Mouse (Mus musculus): ENCODE results near the gene Itpr1. TPM values are rescaled to one million over a fixed set of nuclear protein-coding genes. Genes with fewer than 3 reads are reported as not detected.

The Itpr1 gene
- polyA plus RNA-seq (2014; fragmentation: Nextera tagmentation; extraction: Ambion mirVana), result 15.7 and 17.0 TPM in 2 replicates

DNA sequence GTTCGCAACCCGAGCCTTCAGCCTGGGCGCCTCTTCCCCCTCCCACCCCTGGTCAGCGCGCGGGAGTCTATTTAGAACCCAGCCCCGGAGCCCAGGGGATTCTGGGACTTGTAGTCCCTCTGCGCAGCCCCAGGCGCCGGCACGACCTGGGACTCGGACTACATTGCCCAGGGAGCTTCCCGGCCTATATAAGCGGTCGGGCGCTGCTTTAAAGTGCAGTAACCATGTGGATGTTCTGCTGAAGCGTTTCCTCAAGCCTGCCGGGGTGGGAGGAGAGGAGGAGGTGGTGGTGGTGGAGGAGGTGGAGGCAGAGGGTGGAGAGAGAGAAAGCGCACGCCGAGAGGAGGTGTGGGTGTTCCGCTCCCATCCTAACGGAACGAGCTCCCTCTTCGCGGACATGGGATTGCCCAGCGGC lies at the start of gene Itpr1:
Itpr1 (plus strand) TSS at position 216 of the 415 bp plus-strand sequence.
- Histone ChIP-seq H3K9me3 (ENCODE audit: low read depth, low read length) (no peaks in the 10 kb centered on the region), H3K36me3 (ENCODE audit: insufficient read depth) (no peaks in the 10 kb centered on the region), H3K4me3 (ENCODE audit: low read depth, low read length) (peak within 1 kb of the TSS; percentile 72), H3K27ac (ENCODE audit: low read depth) (peak within 1 kb of the TSS; percentile 34; the same call in 1 of the 2 replicates), H3K27me3 (ENCODE audit: insufficient read depth, low read length) (no peaks in the 10 kb centered on the region), H3K9ac (peak within 1 kb of the TSS; percentile 60), H3K4me1 (ENCODE audit: insufficient read depth) (peaks cover 14% of the 10 kb centered on the region; the same call in 1 of the 2 replicates), H3K4me2 (peak within 1 kb of the TSS; percentile 75)
- peak; percentile 99 for ATAC-seq (ENCODE audit: insufficient read depth)
- no peak for TF ChIP-seq CTCF (IDR thresholded peaks at IDR 0.05; ENCODE audit: low read depth)
- peak; percentile 99 for DNase-seq
- WGBS, result under 1% methylated on average over 27 of the region's 27 CpGs

DNA sequence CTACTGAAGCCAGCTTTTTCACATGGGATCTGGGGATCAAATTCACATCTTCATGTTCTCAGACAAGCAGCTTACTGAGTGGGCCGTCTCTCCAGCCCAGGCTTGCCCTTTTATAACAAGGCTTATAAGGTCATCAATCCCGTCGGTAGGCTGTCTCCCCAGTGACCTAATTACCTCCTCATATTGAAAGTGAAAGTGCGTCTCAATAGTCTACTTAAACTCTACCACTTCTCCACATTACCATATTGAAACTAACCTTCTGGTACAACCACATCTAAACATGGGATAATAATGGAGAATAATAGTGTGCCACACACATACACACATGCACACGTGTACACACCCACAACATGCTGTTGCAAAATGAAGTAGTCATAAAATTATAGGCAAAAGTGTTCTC lies 48.0 kb upstream of the Itpr1 start:
- H3K27me3 ChIP-seq (ENCODE audit: insufficient read depth, low read length), result no peaks in the 10 kb centered on the region
- H3K9me3 ChIP-seq (ENCODE audit: low read depth, low read length), result no peaks in the 10 kb centered on the region
- H3K9ac ChIP-seq, result no peak overlapping the region
- WGBS, result 82% methylated on average over 5 of the region's 5 CpGs
- H3K4me1 ChIP-seq (ENCODE audit: insufficient read depth), result no peaks in the 10 kb centered on the region
- H3K36me3 ChIP-seq (ENCODE audit: insufficient read depth), result no peaks in the 10 kb centered on the region
- TF ChIP-seq CTCF (IDR thresholded peaks at IDR 0.05; ENCODE audit: low read depth), result no peak
- ATAC-seq (ENCODE audit: insufficient read depth) (no peak), DNase-seq (no peak)
- no peak overlapping the region for H3K27ac ChIP-seq (ENCODE audit: low read depth)
- H3K4me3 ChIP-seq (ENCODE audit: low read depth, low read length), result no peak overlapping the region
- no peak overlapping the region for H3K4me2 ChIP-seq

DNA sequence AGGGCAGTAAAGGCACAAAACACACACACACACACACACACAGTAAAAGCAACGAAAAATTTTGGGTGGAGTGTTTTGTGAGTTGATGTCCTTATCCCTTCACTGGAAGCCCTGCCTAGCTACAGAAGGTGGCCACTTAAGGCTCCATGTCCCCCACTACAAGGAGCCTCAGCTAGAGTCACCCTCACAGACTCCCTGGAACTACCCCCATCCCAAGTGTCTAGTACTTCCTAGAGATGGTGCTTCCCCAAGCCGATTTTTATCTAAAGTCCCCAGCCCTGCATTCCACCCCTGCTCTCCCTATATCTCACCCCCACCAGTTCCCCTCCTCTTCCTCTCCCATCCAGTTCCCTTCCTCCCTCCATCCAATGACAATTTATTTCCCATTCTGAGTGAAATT lies 47.3 kb upstream of the Itpr1 start:
- no peak overlapping the region for H3K27ac ChIP-seq (ENCODE audit: low read depth)
- H3K9me3 ChIP-seq (ENCODE audit: low read depth, low read length), result no peaks in the 10 kb centered on the region
- no peak overlapping the region for H3K4me3 ChIP-seq (ENCODE audit: low read depth, low read length)
- no peak for TF ChIP-seq CTCF (IDR thresholded peaks at IDR 0.05; ENCODE audit: low read depth)
- no peak overlapping the region for H3K9ac ChIP-seq
- H3K36me3 ChIP-seq (ENCODE audit: insufficient read depth), result no peaks in the 10 kb centered on the region
- H3K4me1 ChIP-seq (ENCODE audit: insufficient read depth), result no peaks in the 10 kb centered on the region
- no peaks in the 10 kb centered on the region for H3K27me3 ChIP-seq (ENCODE audit: insufficient read depth, low read length)
- ATAC-seq (ENCODE audit: insufficient read depth) (no peak), DNase-seq (no peak)
- WGBS, result 75% methylated on average over 2 of the region's 2 CpGs
- no peak overlapping the region for H3K4me2 ChIP-seq

DNA sequence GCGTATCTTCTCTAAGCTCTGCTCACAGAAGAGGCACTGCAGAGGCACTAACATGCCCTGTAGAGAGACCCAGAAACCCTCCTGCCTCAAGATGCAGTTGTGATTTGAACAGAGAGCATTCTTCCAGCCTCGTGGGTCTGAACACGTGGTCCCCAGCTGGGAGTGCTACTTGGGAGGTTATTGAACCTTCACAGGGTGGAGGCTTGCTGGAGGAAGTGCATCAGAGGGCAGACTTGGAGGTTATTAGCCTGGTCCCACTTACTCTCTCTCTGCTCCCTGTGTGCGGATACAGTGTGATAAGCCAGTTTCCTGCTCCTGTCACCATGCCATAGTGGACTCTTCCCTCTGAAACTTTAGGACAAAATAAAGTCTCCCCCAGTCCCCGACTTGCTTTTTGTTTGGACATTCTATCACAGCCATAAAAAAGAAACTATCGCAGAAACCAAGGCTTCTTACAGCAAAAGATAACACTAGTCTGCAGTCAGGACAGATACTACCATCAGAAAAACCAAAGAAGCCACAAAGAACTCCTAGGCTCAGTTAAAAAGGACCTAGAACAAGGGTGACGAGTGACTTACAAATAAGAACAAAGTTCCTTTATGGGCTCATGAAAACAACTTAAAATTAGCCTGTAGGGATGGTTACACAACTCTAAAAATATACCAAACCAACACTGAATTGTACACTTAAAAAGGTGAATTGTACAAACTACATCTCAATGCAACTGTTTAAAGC lies 44.8 kb upstream of the Itpr1 start:
- H3K4me3 ChIP-seq (ENCODE audit: low read depth, low read length), result no peak overlapping the region
- H3K4me1 ChIP-seq (ENCODE audit: insufficient read depth), result no peaks in the 10 kb centered on the region
- H3K9ac ChIP-seq, result no peak overlapping the region
- no peaks in the 10 kb centered on the region for H3K27me3 ChIP-seq (ENCODE audit: insufficient read depth, low read length)
- H3K4me2 ChIP-seq, result no peak overlapping the region
- no peaks in the 10 kb centered on the region for H3K9me3 ChIP-seq (ENCODE audit: low read depth, low read length)
- H3K27ac ChIP-seq (ENCODE audit: low read depth), result no peak overlapping the region
- DNase-seq (no peak), ATAC-seq (ENCODE audit: insufficient read depth) (no peak)
- TF ChIP-seq CTCF (IDR thresholded peaks at IDR 0.05; ENCODE audit: low read depth), result no peak
- H3K36me3 ChIP-seq (ENCODE audit: insufficient read depth), result peaks cover 8% of the 10 kb centered on the region; the same call in 1 of the 2 replicates
- WGBS, result 71% methylated on average over 7 of the region's 7 CpGs

DNA sequence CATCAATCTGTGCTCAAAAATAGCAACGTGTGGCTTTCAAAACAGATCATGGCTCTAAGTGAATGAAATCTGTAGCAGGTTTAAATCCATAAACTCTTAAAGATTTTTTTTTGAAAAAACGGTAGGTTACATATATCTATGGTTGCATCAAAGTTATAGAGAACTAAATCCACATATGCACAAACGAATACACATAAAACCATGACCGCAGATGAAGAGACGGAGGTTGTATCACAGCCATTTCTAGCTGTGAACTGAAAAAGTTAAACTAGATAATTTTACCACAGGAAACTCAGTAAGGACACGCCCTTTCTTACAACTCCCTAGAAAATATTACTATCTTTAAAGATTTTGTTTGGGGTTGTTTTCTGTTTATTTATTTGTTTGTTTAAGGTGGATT lies 44.2 kb upstream of the Itpr1 start:
- H3K36me3 ChIP-seq (ENCODE audit: insufficient read depth), result peaks cover 11% of the 10 kb centered on the region; the same call in 1 of the 2 replicates
- DNase-seq (no peak), ATAC-seq (ENCODE audit: insufficient read depth) (no peak)
- WGBS, result 85% methylated on average over 6 of the region's 6 CpGs
- no peaks in the 10 kb centered on the region for H3K9me3 ChIP-seq (ENCODE audit: low read depth, low read length)
- no peak overlapping the region for H3K27ac ChIP-seq (ENCODE audit: low read depth)
- no peak for TF ChIP-seq CTCF (IDR thresholded peaks at IDR 0.05; ENCODE audit: low read depth)
- no peaks in the 10 kb centered on the region for H3K27me3 ChIP-seq (ENCODE audit: insufficient read depth, low read length)
- no peak overlapping the region for H3K4me2 ChIP-seq
- H3K4me3 ChIP-seq (ENCODE audit: low read depth, low read length), result no peak overlapping the region
- no peaks in the 10 kb centered on the region for H3K4me1 ChIP-seq (ENCODE audit: insufficient read depth)
- H3K9ac ChIP-seq, result no peak overlapping the region

DNA sequence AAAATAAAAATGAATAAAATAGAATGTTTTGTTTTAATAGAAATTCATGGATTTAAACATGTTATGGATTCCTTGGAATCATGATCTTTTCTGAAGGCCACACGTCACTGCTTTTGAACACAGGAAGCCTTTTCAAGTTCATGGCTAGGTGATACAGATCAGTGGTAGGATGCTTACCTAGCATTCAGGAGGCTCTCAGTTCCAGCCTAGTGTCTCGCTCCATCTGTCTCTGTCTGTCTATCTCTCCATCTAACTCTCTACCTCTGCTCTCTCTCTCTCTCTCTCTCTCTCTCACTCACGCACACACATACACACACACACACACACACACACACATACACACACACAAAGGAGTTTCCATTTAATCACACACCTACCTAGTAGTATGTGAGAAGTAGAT lies 43.4 kb upstream of the Itpr1 start:
- 91% methylated on average over 3 of the region's 3 CpGs for WGBS
- H3K9ac ChIP-seq, result no peak overlapping the region
- H3K36me3 ChIP-seq (ENCODE audit: insufficient read depth), result peaks cover 13% of the 10 kb centered on the region; the same call in 1 of the 2 replicates
- ATAC-seq (ENCODE audit: insufficient read depth) (no peak), DNase-seq (no peak)
- no peak overlapping the region for H3K4me2 ChIP-seq
- H3K27ac ChIP-seq (ENCODE audit: low read depth), result no peak overlapping the region
- no peaks in the 10 kb centered on the region for H3K4me1 ChIP-seq (ENCODE audit: insufficient read depth)
- H3K27me3 ChIP-seq (ENCODE audit: insufficient read depth, low read length), result no peaks in the 10 kb centered on the region
- H3K9me3 ChIP-seq (ENCODE audit: low read depth, low read length), result no peaks in the 10 kb centered on the region
- TF ChIP-seq CTCF (IDR thresholded peaks at IDR 0.05; ENCODE audit: low read depth), result no peak
- no peak overlapping the region for H3K4me3 ChIP-seq (ENCODE audit: low read depth, low read length)

DNA sequence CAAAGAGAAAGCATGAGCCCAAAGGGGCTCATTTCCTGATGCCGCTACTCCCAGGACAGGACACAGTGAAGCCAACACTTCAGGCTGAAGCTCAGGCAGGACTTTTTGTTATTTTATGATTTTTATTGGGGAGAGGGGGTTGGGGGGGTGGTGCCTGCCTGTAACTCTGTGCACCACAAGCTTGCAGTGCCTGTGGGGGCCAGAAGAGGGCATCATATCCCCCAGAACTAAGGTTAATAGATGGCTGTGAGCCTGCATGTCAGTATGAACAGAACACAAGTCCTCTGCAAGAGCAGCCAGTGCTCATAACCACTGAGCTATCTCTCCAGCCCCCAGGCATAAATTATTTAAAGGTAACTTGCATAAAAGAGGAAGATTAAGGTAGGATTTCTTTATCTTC lies 40.7 kb upstream of the Itpr1 start:
- 97% methylated on average over 1 of the region's 1 CpGs for WGBS
- ATAC-seq (ENCODE audit: insufficient read depth) (no peak), DNase-seq (no peak)
- Histone ChIP-seq H3K4me1 (ENCODE audit: insufficient read depth) (no peaks in the 10 kb centered on the region), H3K4me3 (ENCODE audit: low read depth, low read length) (no peak overlapping the region), H3K9ac (no peak overlapping the region), H3K4me2 (no peak overlapping the region), H3K36me3 (ENCODE audit: insufficient read depth) (peaks cover 21% of the 10 kb centered on the region; the same call in 1 of the 2 replicates), H3K9me3 (ENCODE audit: low read depth, low read length) (no peaks in the 10 kb centered on the region), H3K27ac (ENCODE audit: low read depth) (no peak overlapping the region), H3K27me3 (ENCODE audit: insufficient read depth, low read length) (no peaks in the 10 kb centered on the region)
- peak; percentile 11; the same call in 1 of the 2 replicates for TF ChIP-seq CTCF (IDR thresholded peaks at IDR 0.05; ENCODE audit: low read depth)
